Mouse (Mus musculus) layer of hippocampus, postnatal 10 days (tissue): ENCODE results near the gene Arrdc2. TPM values are rescaled to one million over a fixed set of nuclear protein-coding genes. Genes with fewer than 3 reads are reported as not detected.

Experiments
- DNase-seq, 2 experiments: peaks; one replicate each; pipeline ENCODE4 v3.0.0; 2021; ENCODE audit warnings: low spot score in 2 of 2
- total RNA-seq, 2 experiments: library from RNA; stranded (reverse); gene quantifications; 2 replicates each; pipeline ENCODE4 v1.2.3; 2021

Arrdc2 gene
- total RNA-seq, 2 experiments from 2014 or later, result 15.7 to 18.1 TPM

- no peak for DNase-seq
These were observed 28.4 kb downstream of the Arrdc2 start for GRCm38 (mm10) chr8:70810962-70811680.

DNA sequence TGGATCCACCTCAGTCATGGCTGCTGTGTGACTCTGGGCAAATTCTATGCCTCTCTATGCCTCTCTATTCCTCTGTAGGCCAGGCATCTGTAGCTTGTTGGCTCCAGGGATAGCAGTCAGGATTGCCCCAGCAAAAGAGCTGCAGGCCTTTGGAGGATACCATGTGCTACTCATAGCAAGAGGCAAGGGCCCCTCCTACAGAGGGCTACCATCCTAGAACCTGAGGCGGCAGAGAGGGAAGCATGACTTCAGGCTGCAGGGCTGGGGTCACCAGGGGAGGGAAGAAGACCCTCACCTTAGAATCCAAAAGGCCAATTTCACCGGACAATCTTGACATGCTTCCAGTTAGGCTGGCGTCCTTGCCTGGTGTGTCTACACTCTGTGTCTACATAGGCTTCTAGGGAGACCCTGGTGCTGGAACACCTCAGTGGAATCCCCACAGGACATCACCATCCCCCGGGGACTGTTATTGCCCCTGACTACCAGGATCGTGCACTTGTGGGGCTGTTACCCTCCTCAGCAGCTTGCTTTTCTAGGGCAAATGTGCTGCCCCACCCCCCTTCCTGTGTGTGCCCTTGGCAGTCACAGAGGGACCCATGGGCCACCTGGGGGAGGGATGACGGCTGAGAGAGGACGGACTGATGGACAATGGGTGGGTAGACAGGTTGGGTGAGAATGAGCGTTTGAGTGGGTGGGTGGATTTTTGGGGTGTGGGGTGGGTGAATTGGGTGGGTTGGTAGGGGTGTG, 30.4 kb downstream of the Arrdc2 start:
- DNase-seq, result no peak

DNA sequence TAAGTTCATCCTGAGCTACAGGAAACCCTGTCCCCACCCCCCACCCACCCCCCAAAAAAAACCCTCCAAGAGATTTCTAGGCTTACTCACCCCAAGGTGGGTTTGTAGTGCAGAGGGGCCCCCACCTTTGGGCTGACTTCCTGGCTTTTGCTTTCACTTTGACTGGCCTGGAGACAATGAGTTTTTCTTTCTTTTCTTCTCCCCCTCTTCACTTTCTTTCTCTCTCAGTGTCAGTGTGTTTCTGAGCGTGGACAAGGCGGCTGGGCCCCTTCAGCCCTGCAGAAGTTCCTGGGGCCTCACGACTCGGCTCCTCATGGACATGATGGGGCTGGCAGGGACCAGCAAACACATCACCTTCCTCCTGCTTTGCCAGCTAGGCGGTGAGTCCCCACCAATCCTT, 31.3 kb downstream of the Arrdc2 start, which contains the start of gene Il12rb1:
Gene Il12rb1, plus strand, starts transcription at position 211 of the 400 bp plus-strand sequence.
- no peak for DNase-seq

GRCm38 (mm10) chr8:70807304-70807703, 32.2 kb downstream of the Arrdc2 start:
- no peak for DNase-seq

GRCm38 (mm10) chr8:70806541-70806940, 33.0 kb downstream of the Arrdc2 start:
- DNase-seq, result no peak

DNA sequence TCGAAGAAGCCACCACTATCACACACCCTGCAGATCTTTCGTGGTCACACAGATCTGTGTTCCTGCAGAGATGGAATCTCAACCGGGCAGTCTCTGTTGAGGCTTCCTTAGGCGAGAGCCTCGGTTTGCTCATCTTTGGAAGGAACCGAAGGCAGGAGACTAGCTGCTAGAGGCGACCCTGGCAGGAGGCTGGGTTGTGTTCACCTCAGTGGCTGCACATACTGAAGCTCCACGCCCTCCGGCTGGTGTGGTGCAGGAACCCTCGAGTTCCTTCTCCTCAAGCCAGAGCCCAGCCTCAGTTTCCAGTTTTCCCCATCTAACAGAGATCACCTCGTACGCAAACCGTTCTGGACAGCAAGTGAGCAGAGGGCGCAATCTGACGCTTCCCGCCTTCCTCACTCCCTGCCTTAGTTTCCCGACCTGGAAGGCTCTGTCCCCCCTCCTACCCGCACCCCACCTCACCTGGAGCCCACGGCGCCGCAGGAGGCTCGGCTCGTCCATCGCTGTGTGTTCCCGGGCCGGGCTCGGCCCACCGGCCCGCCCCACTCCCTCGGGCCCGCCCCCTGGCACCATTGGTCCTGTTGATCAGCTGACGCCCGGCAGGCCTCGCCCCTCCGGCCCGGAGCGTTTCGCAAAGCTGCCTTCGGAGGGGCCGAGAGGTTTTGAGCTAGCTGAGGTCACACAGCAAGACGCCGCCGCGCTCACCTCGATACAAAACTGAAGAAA, 34.9 kb downstream of the Arrdc2 start, which contains the start of gene Mast3:
Gene Mast3, minus strand, starts transcription at position 574 of the 726 bp plus-strand sequence.
- DNase-seq, result peak; percentile 78 to 84

GRCm38 (mm10) chr8:70803761-70804480, 35.6 kb downstream of the Arrdc2 start:
- peak in 1 of 2 experiments; percentile 64 for DNase-seq

DNA sequence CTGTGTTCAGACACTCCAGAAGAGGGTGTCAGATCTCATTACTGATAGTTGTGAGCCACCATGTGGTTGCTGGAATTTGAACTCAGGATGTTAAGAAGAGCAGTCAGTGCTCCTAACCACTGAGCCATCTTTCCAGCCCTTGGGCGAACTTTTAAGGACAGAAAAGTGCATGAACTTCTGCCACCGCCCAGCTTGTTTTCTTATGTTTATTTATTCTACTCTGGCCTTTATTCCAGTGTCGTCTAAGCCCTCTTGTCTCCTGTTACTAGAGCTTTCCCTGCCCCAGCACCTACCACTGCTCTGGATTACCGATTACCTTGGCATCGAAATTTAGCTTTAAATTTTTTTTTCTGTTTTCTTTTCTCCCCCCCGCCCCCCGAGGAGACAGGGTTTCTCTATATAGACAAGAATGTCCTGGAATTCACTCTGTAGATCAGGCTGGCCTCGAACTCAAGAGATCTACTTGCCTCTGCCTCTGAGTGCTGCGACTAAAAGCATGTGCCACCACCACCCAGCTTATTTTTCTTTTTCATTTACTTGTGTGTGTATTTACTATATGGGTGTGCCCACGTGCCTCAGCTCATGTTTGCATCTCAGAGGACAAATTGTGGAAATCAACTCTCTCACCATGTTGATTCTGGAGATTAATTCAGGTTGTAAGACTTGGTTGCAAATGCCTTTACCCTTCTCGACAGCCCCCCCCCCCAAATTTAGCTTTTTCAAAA, 36.6 kb downstream of the Arrdc2 start:
- no peak for DNase-seq

GRCm38 (mm10) chr8:70801830-70802229, 37.7 kb downstream of the Arrdc2 start:
- DNase-seq, result no peak

- peak in 1 of 2 experiments; percentile 70 for DNase-seq
These were observed 38.4 kb downstream of the Arrdc2 start for GRCm38 (mm10) chr8:70801156-70801555.

- no peak for DNase-seq
These were observed 38.9 kb downstream of the Arrdc2 start for GRCm38 (mm10) chr8:70800648-70801047.

GRCm38 (mm10) chr8:70798281-70798680, 41.2 kb downstream of the Arrdc2 start:
- DNase-seq, result peak in 1 of 2 experiments; percentile 67

- DNase-seq, result peak; percentile 84 to 89
These were observed 42.1 kb downstream of the Arrdc2 start for GRCm38 (mm10) chr8:70797081-70798070.

DNA sequence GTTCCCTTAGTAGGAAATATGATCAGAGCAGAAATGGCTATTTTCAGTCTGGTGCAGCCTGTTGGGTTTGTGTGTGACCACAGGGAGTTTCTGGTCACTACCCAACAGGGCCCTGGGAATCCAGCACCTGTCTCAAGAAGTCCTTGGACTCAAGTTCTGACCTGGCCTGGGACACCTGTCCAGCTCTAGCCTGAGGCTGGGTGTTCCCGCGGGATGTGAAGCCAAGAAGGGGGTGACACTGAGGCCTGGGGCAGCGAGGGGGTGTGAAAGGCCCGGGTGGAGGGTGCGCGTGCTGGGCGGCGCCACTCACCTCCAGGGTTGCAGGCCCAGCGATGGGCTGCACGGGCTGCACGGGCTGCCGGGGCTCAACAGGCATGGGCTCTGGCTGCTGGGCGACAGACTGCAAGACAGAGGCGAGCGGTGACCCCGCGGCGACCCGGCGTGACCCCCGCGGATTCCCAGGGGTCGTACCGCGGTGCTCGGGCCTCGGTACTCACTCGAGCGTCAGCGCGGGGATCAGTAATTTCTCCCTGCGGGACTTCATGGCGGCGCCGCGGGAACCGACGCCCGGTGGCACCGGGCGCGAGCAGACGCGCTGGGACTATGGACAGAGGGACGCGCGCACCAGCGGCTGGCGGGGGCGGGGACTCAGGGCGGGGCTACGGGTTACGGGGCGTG, 43.0 kb downstream of the Arrdc2 start:
- DNase-seq, result no peak

- DNase-seq, result no peak
These were observed 44.1 kb downstream of the Arrdc2 start for GRCm38 (mm10) chr8:70795370-70795769.

GRCm38 (mm10) chr8:70794215-70794614, 45.3 kb downstream of the Arrdc2 start:
- DNase-seq, result no peak

GRCm38 (mm10) chr8:70792700-70793099, 46.8 kb downstream of the Arrdc2 start:
- DNase-seq, result no peak

DNA sequence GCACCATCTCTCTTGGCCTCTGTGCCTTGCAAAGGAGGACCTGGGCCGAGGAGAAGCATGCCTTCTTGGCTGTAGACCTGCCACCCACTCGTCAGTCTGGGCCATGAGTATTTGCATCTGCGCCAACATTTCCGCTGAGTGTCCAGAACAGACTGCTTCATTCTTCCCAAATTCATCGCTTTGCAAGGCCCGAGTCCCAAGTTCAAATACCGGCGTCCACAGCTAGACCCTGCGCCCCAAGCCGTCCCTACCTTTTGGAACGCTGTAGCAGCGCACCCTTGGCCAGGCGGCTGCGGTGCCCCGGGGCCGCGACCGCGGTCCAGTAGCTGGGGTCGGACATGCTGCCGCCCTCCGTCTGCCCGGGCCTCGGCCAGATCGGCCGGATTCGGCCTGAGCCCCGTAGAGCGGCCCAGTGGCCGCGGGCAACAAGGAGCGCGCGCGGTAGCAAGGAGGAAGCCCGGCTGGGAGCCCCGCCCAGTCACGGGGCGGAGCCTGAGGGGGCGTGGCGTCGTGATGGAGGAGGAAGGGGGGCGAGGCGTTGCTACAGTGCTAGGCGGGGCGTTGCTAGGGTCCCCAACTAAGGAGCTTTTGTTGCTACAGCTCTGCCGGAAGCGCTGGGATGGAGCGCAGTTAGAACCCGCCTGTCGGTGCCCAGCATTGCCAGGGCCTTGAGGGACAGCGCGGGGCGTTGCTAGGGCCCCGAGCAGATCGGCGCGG, 47.4 kb downstream of the Arrdc2 start:
- peak; percentile 99 for DNase-seq
